Mouse (Mus musculus) heart, adult 2 months (tissue): ENCODE results near the gene Cygb.

Experiments used
- CTCF ChIP-seq: fragments of 200-600 bp; IDR thresholded peaks from 2 replicates; pipeline ENCODE4 v1.8.1; 2022; ENCODE audit warnings: antibody characterized with exemption, mild to moderate bottlenecking, moderate library complexity
- EP300 ChIP-seq: fragments of 200-500 bp; IDR thresholded peaks from 2 replicates; pipeline ENCODE4 v1.6.1; 2011; ENCODE audit warnings: low read depth, low read length, control low read depth; ENCODE audit not compliant: insufficient read depth
- POLR2A ChIP-seq: fragments of 200-500 bp; IDR thresholded peaks from 2 replicates; pipeline ENCODE4 v1.6.1; 2011; ENCODE audit warnings: mild to moderate bottlenecking, low read depth, low read length, control low read depth; ENCODE audit not compliant: insufficient read depth

DNA sequence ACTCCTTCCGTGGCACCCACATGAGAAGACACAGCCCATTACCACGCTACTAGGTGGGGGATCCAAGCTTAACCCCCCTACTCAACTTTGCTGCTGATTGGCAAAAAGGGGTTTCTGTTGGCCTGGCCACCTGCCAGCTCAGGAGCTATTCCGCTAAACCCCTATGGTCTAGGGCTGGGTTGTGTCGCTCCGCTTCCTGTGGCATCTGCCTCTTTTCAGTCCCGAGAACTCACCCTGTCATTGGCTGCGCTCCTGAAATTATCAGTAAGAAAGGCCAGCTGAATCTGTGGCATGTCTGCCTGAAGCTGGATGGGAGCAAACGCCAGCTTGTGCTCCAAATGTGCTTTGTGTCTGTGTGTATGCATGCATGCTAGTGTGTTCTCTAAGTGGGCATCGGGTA, 6.1 kb upstream of the Cygb start:
- TF ChIP-seq CTCF, result no peak
- TF ChIP-seq POLR2A, result no peak
- TF ChIP-seq EP300, result no peak
